Mouse (Mus musculus) spleen, adult 2 months (tissue): ENCODE results near the gene Galnt14.

Source experiments
- CTCF ChIP-seq: fragments of 200-500 bp; IDR thresholded peaks from 2 replicates; pipeline ENCODE4 v1.5.1; 2011; ENCODE audit warnings: mild to moderate bottlenecking, inconsistent platforms; ENCODE audit not compliant: insufficient read depth, insufficient read length, insufficient replicate concordance; ENCODE audit errors: extremely low read depth
- POLR2A ChIP-seq: fragments of 200-500 bp; IDR thresholded peaks from 2 replicates; pipeline ENCODE4 v1.6.1; 2011; ENCODE audit warnings: low read depth, low read length, inconsistent platforms

DNA sequence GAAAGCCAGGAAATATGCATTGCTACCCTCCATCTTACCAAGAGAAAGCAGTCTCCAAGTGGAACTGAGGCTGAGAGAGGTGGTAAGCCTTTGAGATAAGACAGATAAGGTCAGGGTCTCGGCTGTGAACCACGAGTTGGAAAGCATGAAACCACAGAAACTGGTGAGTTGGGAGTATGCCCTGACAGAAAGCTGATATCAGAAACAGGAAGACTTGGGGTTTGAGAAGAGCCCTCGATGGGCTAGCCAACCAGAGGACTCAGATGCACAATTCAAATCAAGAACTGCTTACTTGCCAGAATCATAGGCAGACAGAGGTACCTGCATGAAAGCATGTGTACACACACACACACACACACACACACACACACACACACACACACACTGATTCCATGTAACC lies 47.0 kb downstream of the Galnt14 start:
- no peak for TF ChIP-seq CTCF
- TF ChIP-seq POLR2A = no peak
